Mouse (Mus musculus) G1E (cell line): ENCODE data around the gene Isoc2b.

Experiments used
- CTCF ChIP-seq: IDR thresholded peaks from 2 replicates; pipeline ENCODE4 v1.5.1; 2012; ENCODE audit warnings: low read depth, low read length, inconsistent platforms, mixed read lengths
- GATA1 ChIP-seq: IDR thresholded peaks from 2 replicates; pipeline ENCODE4 v1.6.1; 2012; ENCODE audit warnings: borderline replicate concordance, low read length, inconsistent platforms, mixed read lengths
- GATA2 ChIP-seq: IDR thresholded peaks from 2 replicates; pipeline ENCODE4 v1.6.1; 2012; ENCODE audit warnings: low read depth, low read length, inconsistent platforms, borderline replicate concordance
- POLR2AphosphoS5 ChIP-seq: IDR thresholded peaks from 2 replicates; pipeline ENCODE4 v1.6.1; 2012; ENCODE audit warnings: low read depth, low read length, inconsistent platforms; ENCODE audit not compliant: insufficient replicate concordance
- TAL1 ChIP-seq: conservative IDR thresholded peaks from 2 replicates; pipeline ENCODE4 v1.6.1; 2012; ENCODE audit warnings: low read depth, low read length, inconsistent platforms, mixed read lengths

GRCm38 (mm10) chr7:4865579-4866493 lies 4.2 kb downstream of the Isoc2b start:
- TF ChIP-seq CTCF (no peak), POLR2AphosphoS5 (no peak), GATA1 (no peak), TAL1 (no peak), GATA2 (no peak)
